Mouse (Mus musculus) neural tube, embryonic 15.5 days (tissue): ENCODE results near the gene Wdr47. TPM values are rescaled to one million over a fixed set of nuclear protein-coding genes. Genes with fewer than 3 reads are reported as not detected.
"Not testable (repeated sequence)": the region's sequence is repeated elsewhere in the genome, so short reads cannot be mapped to it uniquely, and the experiment has no call there.

Source experiments
- ATAC-seq: fragments of 200-750 bp; cut with Nextera tagmentation; 2 replicates; pipeline ENCODE4 v1.8.0; 2017; ENCODE audit warnings: mild to moderate bottlenecking, moderate TSS enrichment, moderate library complexity; ENCODE audit not compliant: low FRiP score
- H3K27ac ChIP-seq: fragments of 300-500 bp; sonication (generic); replicated peaks from 2 replicates; pipeline ENCODE4 v1.5.1; 2015; ENCODE audit warnings: mild to moderate bottlenecking, inconsistent platforms
- H3K27me3 ChIP-seq: fragments of 300-500 bp; sonication (generic); replicated peaks from 2 replicates; pipeline ENCODE4 v1.6.1; 2015; ENCODE audit warnings: inconsistent platforms
- H3K36me3 ChIP-seq: fragments of 300-500 bp; sonication (generic); 2 replicates; pipeline ENCODE4 v1.6.1; 2015; ENCODE audit warnings: inconsistent platforms
- H3K4me1 ChIP-seq: fragments of 300-500 bp; sonication (generic); 2 replicates; pipeline ENCODE4 v1.6.1; 2015; ENCODE audit warnings: inconsistent platforms
- H3K4me2 ChIP-seq: fragments of 300-500 bp; sonication (generic); 2 replicates; pipeline ENCODE4 v1.6.1; 2015; ENCODE audit warnings: inconsistent platforms, mild to moderate bottlenecking, moderate library complexity
- H3K4me3 ChIP-seq: fragments of 300-500 bp; sonication (generic); replicated peaks from 2 replicates; pipeline ENCODE4 v1.5.1; 2015; ENCODE audit warnings: mild to moderate bottlenecking, inconsistent platforms
- H3K9ac ChIP-seq: fragments of 300-500 bp; sonication (generic); replicated peaks from 2 replicates; pipeline ENCODE4 v1.6.1; 2015; ENCODE audit warnings: mild to moderate bottlenecking, inconsistent platforms
- H3K9me3 ChIP-seq: fragments of 300-500 bp; sonication (generic); replicated peaks from 2 replicates; pipeline ENCODE4 v1.6.1; 2016; ENCODE audit warnings: inconsistent platforms
- WGBS: fragments of 180-500 bp; shearing (Covaris S2); methylation state at CpG from one replicate; pipeline ENCODE4 v1.1.7; 2015; ENCODE audit warnings: mixed read lengths; 5-methylcytosine and 5-hydroxymethylcytosine counted together
- polyA plus RNA-seq: library from polyadenylated mRNA; unstranded; fragments of >200 nt; fragmentation: Nextera tagmentation; extraction: Ambion mirVana; gene quantifications from 2 replicates; pipeline ENCODE4 v1.2.1, GENCODE M21; 2015

Wdr47 gene
- polyA plus RNA-seq, 1 experiment from 2014 or later: 94.7 TPM

- 94% methylated on average over 3 of the region's 3 CpGs for WGBS
These were observed 53.8 kb downstream of the Wdr47 start for GRCm38 (mm10) chr3:108644856-108645255.

DNA sequence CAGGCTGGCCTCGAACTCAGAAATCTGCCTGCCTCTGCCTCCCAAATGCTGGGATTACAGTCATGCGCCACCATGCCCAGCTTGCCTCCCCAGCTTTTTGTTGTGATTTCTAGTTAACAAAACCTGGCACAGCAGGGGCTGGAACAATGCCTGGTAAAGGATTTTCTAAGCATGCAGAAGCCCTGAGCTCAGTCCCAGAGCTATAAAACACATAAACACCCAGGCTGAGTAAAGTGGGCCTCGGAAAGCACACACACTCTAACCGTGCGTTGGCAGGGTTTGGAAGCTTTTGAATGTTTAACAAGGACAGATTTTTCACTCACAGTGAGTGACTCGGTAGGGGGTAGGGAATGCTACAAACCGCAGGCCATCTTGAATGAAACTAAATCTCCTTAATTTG, 55.0 kb downstream of the Wdr47 start:
- Histone ChIP-seq H3K9me3 (no peaks in the 10 kb centered on the region), H3K36me3 (peaks cover 26% of the 10 kb centered on the region), H3K4me1 (no peaks in the 10 kb centered on the region), H3K27me3 (no peaks in the 10 kb centered on the region), H3K9ac (no peak overlapping the region), H3K27ac (peak overlapping the region; percentile 45; the same call in 1 of the 2 replicates), H3K4me3 (no peak overlapping the region), H3K4me2 (no peak overlapping the region)
- peak; percentile 52; the same call in 1 of the 2 replicates for ATAC-seq
- 44% methylated on average over 7 of the region's 7 CpGs for WGBS

More at GRCm38 (mm10) chr3:108644856-108645255, 53.8 kb downstream of the Wdr47 start:
- H3K36me3 ChIP-seq: peaks cover 28% of the 10 kb centered on the region
- H3K4me3 ChIP-seq: no peak overlapping the region
- no peak for ATAC-seq
- no peaks in the 10 kb centered on the region for H3K27me3 ChIP-seq
- no peak overlapping the region for H3K9ac ChIP-seq
- no peaks in the 10 kb centered on the region for H3K4me1 ChIP-seq
- no peaks in the 10 kb centered on the region for H3K9me3 ChIP-seq
- H3K27ac ChIP-seq: no peak overlapping the region
- H3K4me2 ChIP-seq: no peak overlapping the region

GRCm38 (mm10) chr3:108647681-108648080, 56.6 kb downstream of the Wdr47 start:
- H3K9me3 ChIP-seq, H3K27ac ChIP-seq, H3K4me2 ChIP-seq, H3K4me1 ChIP-seq, ATAC-seq, H3K27me3 ChIP-seq, H3K4me3 ChIP-seq, H3K9ac ChIP-seq: not testable (repeated sequence)
- H3K36me3 ChIP-seq: peaks cover 25% of the 10 kb centered on the region
- 48% methylated on average over 5 of the region's 5 CpGs for WGBS

GRCm38 (mm10) chr3:108652866-108653642, 62.0 kb downstream of the Wdr47 start:
- no peak overlapping the region for H3K27ac ChIP-seq
- H3K9ac ChIP-seq: no peak overlapping the region
- WGBS: 28% methylated on average over 9 of the region's 9 CpGs
- peak overlapping the region; percentile 61 for H3K4me2 ChIP-seq
- H3K4me1 ChIP-seq: peaks cover 14% of the 10 kb centered on the region
- ATAC-seq: no peak
- no peak overlapping the region for H3K4me3 ChIP-seq
- no peaks in the 10 kb centered on the region for H3K9me3 ChIP-seq
- H3K27me3 ChIP-seq: no peaks in the 10 kb centered on the region
- no peaks in the 10 kb centered on the region for H3K36me3 ChIP-seq

DNA sequence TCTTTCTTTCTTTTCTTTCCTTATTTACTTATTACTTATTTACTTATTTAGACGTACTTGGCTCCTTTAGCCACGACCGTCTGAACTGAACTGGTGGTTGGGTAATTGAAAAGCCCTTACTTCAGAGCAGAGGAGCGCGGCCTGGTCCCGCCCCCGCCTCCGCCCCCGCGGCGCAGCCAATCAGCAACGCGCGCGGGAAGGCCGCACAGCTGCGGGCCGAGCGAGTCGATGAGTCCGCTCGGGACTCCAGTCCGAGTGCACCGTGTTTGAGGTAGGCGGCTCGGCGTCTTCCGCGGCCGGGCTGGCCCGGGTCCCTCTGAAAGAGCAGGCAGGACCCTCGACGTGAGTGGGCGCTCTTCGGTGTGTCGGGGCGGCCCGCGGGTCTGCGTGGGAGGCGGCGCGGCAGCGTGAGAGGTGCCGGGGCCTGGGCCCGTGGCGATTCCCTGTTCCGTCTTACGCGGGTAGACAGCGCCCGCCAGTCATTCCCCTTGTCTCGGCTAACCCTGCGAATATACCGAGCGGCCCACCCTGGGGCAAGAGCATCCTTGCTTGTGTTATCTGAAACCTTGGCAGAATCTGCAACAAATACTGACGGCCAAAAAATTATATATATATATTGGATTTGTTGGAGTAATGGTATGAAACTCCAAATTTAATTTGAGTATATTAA, 62.8 kb downstream of the Wdr47 start, which contains the start of gene Clcc1:
Gene Clcc1 (plus strand): TSS at position 204 of the 670 bp plus-strand sequence.
- Histone ChIP-seq H3K27ac (peak within 1 kb of the TSS; percentile 92), H3K9ac (peak within 1 kb of the TSS; percentile 84)
- WGBS: under 1% methylated on average over 57 of the region's 57 CpGs

DNA sequence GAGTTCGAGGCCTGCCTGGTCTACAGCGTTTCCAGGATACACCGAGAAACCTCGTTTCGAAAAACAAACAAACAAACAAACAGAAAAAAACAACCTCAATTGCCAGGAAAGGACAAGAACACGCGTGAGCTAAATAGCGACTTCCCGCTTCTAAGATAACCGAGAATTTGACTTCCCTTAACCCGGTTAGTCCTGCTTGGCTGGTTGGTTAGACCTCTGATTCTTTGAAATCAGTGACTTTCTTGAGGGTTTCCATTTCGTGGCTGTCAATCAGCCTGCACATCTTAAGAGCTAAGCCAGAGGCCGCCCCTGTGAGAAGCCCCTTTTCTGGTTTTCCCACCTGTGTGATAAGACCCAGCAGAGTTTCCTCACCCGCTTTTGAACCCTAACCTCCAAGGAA, 63.5 kb downstream of the Wdr47 start:
- Histone ChIP-seq H3K4me2 (peak overlapping the region; percentile 61), H3K4me3 (peak overlapping the region; percentile 90), H3K9me3 (no peaks in the 10 kb centered on the region), H3K36me3 (no peaks in the 10 kb centered on the region), H3K27me3 (no peaks in the 10 kb centered on the region), H3K4me1 (peaks cover 14% of the 10 kb centered on the region), H3K27ac (peak overlapping the region; percentile 92; the same call in 1 of the 2 replicates), H3K9ac (peak overlapping the region; percentile 84)
- ATAC-seq: no peak
- WGBS: 36% methylated on average over 14 of the region's 14 CpGs

More for the DNA sequence above, 62.8 kb downstream of the Wdr47 start, which contains the start of gene Clcc1:
- peak within 1 kb of the TSS; percentile 61 for H3K4me2 ChIP-seq
- peak within 1 kb of the TSS; percentile 90 for H3K4me3 ChIP-seq
- no peaks in the 10 kb centered on the region for H3K36me3 ChIP-seq
- H3K9me3 ChIP-seq: no peaks in the 10 kb centered on the region
- no peaks in the 10 kb centered on the region for H3K27me3 ChIP-seq
- H3K4me1 ChIP-seq: peaks cover 14% of the 10 kb centered on the region
- ATAC-seq: peak; percentile 96

GRCm38 (mm10) chr3:108655486-108655885, 64.4 kb downstream of the Wdr47 start:
- Histone ChIP-seq H3K4me2 (no peak overlapping the region), H3K27me3 (no peaks in the 10 kb centered on the region), H3K27ac (no peak overlapping the region), H3K9me3 (no peaks in the 10 kb centered on the region), H3K4me3 (no peak overlapping the region), H3K9ac (no peak overlapping the region), H3K36me3 (no peaks in the 10 kb centered on the region), H3K4me1 (peaks cover 14% of the 10 kb centered on the region)
- ATAC-seq: no peak
- 65% methylated on average over 7 of the region's 7 CpGs for WGBS

DNA sequence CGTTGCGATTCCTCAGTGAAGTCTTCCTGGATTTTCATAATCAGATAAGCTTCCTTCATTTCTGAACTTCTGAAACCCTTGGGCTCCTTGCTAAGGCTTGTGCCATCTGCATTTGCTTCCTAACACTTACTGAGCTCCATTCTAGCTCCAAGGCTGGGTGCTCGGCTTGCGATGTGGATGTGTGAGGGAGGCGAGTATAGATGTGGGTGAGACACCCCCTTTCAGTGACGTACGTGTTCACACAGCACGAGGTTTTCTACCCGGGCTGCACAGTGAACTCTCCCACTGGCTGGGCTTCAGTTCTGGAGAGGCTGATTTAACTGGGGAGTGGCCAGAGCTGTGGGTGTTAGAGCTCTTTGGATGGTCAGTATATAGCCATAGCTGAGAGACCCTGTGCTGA, 67.5 kb downstream of the Wdr47 start:
- H3K9ac ChIP-seq: no peak overlapping the region
- no peak overlapping the region for H3K27ac ChIP-seq
- 96% methylated on average over 9 of the region's 9 CpGs for WGBS
- no peak for ATAC-seq
- H3K27me3 ChIP-seq: no peaks in the 10 kb centered on the region
- peaks cover 14% of the 10 kb centered on the region for H3K4me1 ChIP-seq
- H3K4me3 ChIP-seq: no peak overlapping the region
- H3K9me3 ChIP-seq: no peaks in the 10 kb centered on the region
- H3K36me3 ChIP-seq: peaks cover 20% of the 10 kb centered on the region
- H3K4me2 ChIP-seq: no peak overlapping the region

DNA sequence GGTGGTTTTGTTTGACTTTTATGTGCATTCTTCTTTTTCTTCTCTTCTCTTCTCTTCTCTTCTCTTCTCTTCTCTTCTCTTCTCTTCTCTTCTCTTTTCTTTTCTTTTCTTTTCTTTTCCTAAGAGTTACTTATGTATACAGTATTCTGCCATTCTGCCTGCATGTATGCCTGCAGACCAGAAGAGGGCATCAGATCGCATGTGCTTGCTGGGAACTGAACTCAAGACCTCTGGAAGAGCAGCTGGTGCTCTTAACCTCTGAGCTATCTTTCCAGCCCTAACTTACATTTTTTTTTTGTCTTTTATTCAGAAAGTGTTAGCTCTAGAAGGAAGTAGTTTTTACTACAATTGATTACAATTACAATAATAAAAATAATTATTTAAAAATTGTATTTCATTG, 69.9 kb downstream of the Wdr47 start:
- ATAC-seq: no peak
- no peaks in the 10 kb centered on the region for H3K9me3 ChIP-seq
- 82% methylated on average over 1 of the region's 1 CpGs for WGBS

DNA sequence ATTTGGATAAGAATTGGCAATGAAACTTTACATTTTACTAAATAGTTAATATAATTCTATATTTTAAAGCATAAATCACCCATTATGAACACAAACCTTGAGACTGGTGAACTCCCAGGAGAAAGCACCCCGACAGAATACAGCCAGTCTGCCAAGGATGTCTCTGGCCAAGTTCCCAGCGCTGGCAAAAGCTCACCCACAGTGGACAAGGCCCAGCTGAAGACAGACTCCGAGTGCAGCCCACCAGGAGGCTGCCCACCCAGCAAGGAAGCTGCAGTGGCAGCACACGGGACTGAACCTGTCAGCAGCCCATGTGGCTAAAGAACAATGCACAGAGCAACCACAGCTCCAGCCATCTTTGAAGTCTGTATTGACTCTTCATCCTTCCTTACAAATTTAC, 85.5 kb downstream of the Wdr47 start:
- Histone ChIP-seq H3K27me3 (no peaks in the 10 kb centered on the region), H3K9ac (no peak overlapping the region), H3K27ac (no peak overlapping the region), H3K36me3 (peaks cover 70% of the 10 kb centered on the region), H3K4me2 (no peak overlapping the region), H3K4me3 (no peak overlapping the region), H3K4me1 (no peaks in the 10 kb centered on the region), H3K9me3 (no peaks in the 10 kb centered on the region)
- WGBS: 69% methylated on average over 4 of the region's 4 CpGs
- no peak for ATAC-seq

More for the DNA sequence above, 69.9 kb downstream of the Wdr47 start:
- H3K4me1 ChIP-seq: no peaks in the 10 kb centered on the region
- H3K4me3 ChIP-seq: no peak overlapping the region
- no peaks in the 10 kb centered on the region for H3K27me3 ChIP-seq
- no peak overlapping the region for H3K9ac ChIP-seq
- peaks cover 34% of the 10 kb centered on the region for H3K36me3 ChIP-seq
- H3K4me2 ChIP-seq: no peak overlapping the region
- H3K27ac ChIP-seq: no peak overlapping the region

DNA sequence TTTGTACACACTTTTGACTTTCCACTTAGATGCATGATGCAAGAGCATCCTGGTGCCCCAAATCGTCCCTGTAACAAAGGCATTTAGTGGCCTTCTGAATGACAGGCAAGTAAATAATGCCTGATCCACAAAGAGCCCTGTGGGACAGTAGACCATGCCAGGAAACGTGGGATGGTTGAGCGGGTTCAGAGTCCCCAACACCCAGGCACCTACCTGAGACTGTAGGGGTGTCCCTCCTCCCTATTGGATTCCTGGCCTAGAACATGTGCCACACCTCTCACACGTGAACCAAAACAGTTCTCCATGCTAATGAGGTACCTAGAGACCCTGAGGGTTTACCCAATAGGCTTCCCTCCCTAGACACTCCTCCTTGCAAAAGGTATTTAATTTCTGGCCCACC, 89.9 kb downstream of the Wdr47 start:
- no peak overlapping the region for H3K4me3 ChIP-seq
- no peak overlapping the region for H3K4me2 ChIP-seq
- no peaks in the 10 kb centered on the region for H3K9me3 ChIP-seq
- ATAC-seq: no peak
- peaks cover 59% of the 10 kb centered on the region for H3K36me3 ChIP-seq
- H3K27ac ChIP-seq: no peak overlapping the region
- no peak overlapping the region for H3K9ac ChIP-seq
- H3K27me3 ChIP-seq: no peaks in the 10 kb centered on the region
- WGBS: 82% methylated on average over 4 of the region's 4 CpGs
- H3K4me1 ChIP-seq: no peaks in the 10 kb centered on the region

DNA sequence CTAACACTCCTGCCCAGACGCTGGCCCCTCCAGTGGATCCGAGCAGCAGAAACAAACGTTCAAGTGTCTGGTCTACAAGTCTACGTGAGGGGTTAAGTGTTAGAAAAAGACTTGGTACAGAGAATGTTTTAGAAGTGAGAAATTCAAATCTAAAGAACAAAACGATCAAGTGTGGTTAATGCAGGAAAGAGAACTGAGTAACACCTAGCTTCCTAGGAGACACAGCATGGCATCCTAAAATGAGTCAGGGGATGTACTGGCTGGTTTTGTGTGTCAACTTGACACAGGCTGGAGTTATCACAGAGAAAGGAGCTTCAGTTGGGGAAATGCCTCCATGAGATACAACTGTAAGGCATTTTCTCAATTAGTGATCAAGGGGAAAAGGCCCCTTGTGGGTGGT, 92.5 kb downstream of the Wdr47 start:
- not testable (repeated sequence) for H3K4me3 ChIP-seq, H3K9ac ChIP-seq, H3K4me2 ChIP-seq, H3K27ac ChIP-seq, H3K27me3 ChIP-seq, H3K9me3 ChIP-seq, ATAC-seq, H3K4me1 ChIP-seq
- 94% methylated on average over 5 of the region's 5 CpGs for WGBS
- H3K36me3 ChIP-seq: peaks cover 48% of the 10 kb centered on the region
